Mouse (Mus musculus) inflammation-experienced regulatory T-cells, adult 6 months (primary cell): ENCODE results near the gene Dazap1. TPM values are rescaled to one million over a fixed set of nuclear protein-coding genes. Genes with fewer than 3 reads are reported as not detected.

Source experiments
- ATAC-seq: one replicate; pipeline ENCODE4 v1.8.0; 2017
- polyA plus RNA-seq, 3 experiments: library from polyadenylated mRNA; unstranded; fragments of 100-300 nt; shearing (Covaris generic); gene quantifications; one replicate each; pipeline ENCODE4 v1.2.1; 2017

Dazap1 gene
- polyA plus RNA-seq, 3 experiments from 2014 or later: 12.3 to 14.4 (median 14.0) TPM

DNA sequence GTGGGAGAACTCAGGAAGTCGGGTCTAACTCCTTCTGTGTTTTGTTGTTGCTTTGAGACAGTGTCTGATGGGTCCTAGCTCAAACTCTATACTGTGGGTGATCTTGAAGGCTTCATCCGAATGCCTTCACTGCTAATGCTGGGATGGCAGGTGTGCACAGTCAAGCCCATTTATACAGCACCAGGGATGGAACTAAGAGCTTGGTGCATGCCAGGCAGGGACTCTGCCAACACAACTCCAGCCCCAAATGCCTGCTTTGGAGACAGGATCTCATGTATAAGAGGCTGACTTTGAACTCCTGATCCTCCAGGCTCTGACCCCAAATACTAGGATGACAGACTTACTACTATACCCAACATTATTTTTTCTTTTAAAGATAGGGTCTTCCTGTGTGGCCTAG is 11.2 kb upstream of the Dazap1 start:
- ATAC-seq: no peak

DNA sequence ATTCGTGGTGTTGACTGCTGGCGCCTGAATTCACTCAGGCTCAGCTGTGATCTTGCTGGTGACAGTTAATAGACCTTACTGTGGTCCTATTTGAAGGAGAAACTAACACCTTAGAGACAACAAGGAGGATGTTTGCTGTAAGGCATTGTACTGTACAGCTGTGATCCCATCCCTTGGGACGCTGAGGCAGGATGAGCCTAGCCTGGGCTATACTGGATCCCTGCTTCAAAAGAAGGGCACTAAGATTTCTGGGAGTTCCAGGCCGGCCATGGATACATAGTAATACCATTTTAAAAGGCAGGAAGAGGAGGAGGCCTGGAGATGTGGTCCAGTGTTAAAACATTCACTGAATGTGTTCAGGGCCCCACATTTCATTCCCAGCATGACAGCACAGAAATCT is 10.7 kb upstream of the Dazap1 start:
- ATAC-seq: no peak

DNA sequence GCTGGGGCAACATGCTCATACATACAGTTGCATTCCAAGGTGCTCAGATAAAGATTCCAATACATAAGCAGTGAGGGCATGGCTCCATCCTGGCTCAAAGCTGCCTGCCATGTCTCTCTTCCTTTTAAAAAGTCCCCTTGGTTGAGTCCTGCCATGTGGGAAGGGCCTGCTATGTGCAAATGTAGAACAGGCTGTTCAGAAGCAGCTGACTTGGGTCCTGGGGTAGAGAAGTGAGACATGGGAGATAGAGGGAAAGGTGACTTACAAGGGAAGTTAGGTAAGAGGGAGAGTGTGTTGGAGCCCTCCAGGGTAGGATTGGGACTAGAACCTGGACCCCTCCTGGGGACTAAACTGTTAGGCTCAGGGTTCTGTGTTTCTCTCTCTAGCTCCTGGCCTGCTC is 9.3 kb upstream of the Dazap1 start:
- no peak for ATAC-seq

DNA sequence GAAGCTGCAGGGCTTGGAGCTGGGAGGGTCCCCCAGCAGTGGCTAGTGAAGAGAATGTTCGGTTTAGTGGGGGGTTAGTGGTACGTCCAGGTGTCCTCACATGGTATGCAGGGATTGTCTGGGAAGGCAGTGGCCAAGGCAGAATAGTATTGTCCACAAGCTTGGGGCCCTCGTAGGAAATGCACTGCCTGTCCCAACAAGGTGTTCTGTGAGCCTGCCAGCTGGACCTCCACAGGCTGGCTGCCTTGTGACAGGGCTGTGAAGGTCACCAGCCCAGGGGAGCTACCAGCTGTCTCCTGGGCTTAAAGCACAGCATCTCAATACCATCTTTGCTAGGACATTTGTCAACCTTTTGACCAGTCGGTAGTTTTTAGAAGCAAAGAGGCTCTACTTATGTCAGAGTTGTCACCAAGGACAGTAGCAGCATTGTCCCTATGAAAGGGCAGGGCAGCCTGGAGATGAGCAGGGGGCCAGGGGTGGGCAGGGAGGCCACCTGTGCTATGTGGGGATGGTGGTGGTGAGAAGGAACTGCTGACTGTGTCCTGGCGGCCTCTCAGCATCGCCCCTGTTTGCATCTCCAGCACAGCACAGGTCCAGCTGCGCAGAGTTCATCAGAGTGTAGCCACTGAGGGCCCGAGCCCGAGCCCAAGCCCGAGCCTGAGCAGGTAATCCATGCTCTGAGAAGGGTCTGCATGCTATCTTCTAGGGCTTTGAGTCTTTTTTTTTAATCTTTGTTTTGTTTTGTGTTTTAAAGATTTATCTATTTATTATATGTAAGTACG is 8.6 kb upstream of the Dazap1 start:
- no peak for ATAC-seq

DNA sequence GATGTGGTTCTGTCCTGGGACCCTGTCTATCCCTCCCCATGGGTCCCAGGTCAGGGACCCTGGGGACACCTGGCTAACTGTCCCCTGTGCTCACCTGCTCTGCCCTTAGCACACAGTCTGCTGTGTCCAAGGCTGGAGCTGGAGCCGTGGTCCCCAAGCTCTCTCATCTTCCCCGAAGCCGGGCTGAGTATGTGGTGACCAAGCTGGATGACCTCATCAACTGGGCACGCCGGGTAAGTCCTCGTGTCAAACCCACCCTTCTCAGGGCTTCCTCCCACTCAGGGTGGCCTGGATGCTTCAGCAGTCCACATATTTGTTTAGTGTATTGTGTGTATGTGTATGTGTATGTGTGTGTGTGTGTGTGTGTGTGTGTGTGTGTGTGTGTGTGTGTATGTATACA is 7.7 kb upstream of the Dazap1 start:
- ATAC-seq: no peak

DNA sequence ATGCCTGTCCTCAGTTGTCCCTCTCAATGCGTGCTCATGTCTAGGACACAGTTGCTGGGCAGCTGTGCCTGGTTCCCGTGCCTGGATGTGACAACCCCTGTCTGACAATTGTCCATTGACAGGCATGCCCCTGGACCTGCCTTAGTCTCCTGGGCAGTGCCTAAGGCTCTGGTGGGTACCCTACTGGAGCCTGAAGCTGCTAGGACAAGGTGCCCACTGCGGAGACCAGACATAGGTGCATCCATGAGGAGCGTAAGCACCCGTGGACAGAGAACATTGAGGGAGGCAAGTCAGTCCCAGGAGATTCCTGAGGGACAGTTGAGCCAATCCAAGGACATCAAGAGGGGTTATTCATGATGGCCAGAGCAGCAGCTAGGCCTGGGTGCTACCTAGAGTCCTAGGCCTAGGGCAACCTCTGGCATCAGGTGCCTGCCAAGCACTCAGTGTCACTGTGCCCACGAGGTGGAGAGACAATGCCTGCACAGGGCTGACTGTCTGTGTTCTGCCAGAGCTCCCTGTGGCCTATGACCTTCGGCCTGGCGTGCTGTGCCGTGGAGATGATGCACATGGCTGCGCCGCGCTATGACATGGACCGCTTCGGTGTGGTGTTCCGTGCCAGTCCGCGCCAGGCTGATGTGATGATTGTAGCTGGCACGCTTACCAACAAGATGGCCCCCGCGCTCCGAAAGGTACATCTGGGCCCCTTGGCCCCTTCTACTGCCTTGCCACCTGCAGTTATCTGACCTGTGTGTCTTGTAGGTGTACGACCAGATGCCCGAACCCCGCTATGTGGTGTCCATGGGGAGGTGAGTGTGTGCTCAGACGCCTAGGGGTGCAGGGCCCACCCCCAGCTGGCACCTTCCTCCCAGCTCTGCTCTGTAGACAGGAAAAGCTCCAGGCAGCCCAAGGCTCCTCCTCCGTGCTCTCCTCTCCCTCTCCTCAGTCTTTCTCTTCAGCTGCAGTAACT is 6.7 kb upstream of the Dazap1 start:
- no peak for ATAC-seq

DNA sequence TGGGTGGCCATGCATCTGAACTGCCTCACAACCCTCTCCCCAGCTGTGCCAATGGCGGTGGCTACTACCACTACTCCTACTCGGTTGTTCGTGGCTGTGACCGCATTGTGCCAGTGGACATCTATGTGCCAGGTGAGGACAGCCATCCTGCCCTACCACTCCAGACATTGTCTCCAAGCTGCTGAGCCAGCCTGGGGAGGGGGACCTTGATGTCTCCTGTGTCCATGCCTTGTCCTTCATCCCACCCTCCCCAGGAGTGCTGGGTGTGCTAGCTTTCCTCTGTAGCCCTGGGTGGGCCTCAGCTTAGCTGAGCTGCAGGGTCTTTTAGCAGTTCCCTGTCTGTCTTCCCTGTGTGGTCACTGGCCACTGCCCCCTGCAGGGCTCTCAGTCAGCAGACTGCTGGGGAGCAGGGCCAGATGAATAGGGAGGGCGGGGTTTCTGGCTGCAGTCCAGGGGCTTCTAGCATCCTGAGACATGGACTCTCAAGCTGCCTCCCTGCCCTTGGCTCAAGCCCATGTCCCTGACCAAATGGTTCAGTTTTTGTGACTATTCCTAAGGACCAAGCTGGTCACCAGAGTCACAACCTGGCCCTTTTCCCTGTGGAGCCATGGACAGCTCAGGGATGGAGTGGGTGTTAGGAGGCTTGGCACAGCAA is 5.3 kb upstream of the Dazap1 start:
- ATAC-seq: no peak

DNA sequence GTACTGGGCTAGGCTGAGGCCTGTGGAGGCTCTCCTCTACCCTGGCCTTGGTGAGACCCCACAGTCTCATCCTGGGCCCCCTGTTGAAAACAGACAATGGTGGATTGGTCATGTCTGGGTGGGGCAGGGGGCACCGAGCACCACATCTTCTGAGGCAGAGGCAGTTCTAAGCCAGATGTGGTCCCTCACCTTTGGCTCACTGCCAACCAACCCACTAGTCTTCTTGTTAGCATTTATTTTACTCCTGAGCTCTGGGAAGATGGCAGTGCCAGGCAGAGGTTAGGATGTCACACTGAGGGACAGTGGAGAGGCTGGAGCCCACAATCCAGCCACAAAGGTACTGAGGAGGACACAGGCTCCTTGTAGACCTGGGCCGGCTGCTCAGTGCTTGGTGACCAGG is 3.4 kb upstream of the Dazap1 start:
- ATAC-seq: no peak

DNA sequence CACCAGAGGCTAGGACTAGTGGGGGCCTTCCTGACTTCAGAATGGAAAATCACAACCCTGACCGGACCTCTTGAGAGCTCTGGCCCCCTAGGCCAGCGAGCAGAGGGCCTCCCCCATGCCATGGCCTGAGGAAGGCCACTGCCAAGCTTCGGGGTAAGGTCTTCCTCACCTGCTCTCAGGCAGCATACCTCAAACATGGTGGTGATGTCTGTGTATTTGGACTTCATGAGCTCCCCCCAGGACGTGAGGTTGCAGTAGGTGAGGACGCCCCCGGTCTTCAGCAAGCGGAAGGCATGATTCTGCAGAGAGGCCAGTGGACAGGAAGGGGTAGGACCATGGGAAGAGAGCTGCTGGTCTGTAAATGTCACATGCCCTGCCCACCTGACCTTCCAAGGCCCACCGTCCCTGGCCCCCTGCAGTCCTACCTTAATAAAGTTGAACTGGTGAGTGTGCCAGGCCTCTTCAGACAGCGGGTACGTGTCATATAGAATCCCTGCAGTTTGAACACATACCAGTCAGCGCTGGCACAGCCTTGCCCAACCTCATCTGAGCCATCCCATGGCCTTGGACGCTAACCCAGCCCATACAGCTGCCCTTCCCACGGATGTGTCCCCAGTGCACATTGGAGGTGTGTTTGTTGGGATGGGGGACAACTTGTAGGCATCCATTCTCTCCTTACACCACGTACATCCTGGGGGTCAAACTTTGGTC is 2.4 kb upstream of the Dazap1 start:
- no peak for ATAC-seq

DNA sequence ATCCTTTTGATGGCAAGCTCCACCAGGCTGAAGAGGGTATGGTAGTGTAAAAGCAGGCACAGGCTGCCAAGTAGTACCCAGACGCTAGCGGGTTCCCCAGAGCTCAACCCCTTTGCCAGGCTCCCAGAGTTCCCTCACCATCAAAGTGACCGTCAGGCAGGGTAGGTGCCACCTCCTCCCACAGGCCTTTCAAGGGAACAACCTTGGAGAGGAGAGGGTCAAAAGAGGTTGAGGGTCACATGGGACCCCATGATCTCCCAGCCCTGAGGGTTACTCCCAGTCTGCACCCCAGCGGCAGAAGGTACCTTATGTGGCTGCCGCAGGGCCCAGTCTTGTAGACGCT is 1.9 kb upstream of the Dazap1 start:
- ATAC-seq: no peak

DNA sequence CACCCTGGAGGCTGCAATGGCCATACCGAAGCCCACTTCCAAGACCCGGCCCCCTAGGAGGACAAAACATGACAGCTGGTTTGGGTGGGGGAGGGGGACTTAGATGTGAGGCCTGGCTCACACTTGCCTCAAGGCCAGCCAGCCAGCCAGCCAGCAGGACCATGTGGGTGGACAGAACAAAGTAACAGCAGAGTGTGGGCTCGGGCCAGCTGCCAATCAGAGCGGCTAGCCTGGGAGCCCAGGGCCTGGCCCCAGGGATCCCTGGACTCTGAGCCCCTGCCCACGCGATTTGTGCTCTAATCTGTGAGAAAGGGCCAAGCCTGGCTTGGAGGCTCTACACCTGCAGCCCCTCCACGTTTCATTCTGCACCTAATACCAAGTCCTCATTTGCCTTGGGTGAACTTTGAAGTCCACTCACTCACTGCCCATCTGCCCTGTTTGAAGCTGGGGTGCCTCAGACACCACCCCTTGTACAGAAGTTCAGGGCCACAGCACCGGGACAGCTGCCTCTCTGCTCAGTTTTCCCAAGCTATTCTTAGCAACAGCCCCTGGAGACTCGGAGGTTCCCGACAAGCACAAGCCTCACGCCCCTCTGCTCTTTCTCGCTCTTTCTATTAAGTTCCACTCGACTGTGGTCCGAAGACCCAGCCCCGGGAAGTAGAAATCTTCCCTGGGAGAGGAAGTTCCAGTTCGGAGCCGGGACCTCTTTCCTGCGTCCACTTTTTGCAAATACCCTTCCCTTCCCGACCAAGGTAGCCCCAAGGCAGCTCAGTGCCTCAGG is 1.2 kb upstream of the Dazap1 start:
- no peak for ATAC-seq

DNA sequence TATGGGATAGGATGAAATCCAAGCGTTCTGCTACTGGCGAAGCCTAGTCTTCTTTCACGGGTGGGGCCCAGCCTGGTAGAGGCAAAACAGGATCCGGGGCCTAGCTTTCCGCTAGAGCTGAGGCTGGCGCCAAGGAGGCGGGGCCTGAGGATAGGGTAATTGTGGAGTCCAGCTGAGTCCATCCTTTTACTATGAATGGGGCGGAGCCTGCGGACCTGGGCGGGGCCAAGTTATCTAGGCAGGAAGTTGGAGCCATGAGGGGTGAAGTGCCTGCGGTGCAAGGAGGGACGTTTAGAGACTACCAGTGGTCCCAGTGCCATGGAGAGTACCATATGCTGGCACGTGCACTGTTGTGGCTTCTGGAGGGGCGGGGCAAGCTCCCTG is 291 bp downstream of the Dazap1 start:
- ATAC-seq: peak; percentile 20

DNA sequence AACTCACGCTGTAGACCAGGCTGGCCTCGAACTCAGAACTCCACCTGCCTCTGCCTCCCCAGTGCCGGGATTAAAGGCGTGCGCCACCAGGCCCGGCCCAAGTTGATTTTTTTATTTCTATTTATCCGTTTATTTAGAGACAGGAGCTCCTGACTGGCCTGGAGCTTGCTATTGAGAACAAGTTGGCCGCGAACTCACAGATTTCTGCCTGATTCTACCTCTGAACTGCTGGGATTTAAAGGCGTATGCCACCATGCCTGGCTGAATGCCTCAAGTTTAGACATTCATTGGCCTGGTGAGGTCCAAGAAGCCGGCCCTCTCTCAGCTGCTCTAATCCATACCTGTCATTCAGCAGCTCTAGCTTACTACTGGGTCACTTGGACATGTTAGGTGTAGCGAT is 883 bp downstream of the Dazap1 start:
- no peak for ATAC-seq

DNA sequence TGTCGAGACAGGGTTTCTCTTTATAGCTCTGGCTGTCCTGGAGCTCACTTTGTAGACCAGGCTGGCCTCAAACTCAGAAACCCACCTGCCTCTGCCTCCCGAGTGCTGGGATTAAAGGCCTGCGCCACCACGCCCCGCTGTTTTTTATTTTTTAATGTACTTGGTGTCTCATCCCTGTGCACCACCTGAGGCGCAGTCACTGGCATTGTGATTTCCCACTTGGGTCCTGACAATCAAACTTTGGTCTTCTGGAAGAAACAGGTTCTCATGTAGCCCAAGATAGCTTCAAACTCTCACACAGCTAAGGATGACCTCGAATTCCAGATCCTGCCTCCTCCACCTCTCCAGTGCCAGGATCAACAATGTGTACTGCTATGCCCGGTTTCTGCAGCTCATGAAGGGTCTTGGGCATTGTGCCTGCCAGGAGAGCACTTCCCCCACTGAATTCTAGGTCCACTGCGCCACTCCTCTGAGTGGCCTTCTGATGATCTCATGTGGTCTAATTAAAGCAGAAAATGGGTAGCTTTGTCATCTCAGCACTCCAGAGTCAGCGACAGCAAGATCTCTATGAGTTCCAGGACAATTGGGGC is 1.6 kb downstream of the Dazap1 start:
- no peak for ATAC-seq

DNA sequence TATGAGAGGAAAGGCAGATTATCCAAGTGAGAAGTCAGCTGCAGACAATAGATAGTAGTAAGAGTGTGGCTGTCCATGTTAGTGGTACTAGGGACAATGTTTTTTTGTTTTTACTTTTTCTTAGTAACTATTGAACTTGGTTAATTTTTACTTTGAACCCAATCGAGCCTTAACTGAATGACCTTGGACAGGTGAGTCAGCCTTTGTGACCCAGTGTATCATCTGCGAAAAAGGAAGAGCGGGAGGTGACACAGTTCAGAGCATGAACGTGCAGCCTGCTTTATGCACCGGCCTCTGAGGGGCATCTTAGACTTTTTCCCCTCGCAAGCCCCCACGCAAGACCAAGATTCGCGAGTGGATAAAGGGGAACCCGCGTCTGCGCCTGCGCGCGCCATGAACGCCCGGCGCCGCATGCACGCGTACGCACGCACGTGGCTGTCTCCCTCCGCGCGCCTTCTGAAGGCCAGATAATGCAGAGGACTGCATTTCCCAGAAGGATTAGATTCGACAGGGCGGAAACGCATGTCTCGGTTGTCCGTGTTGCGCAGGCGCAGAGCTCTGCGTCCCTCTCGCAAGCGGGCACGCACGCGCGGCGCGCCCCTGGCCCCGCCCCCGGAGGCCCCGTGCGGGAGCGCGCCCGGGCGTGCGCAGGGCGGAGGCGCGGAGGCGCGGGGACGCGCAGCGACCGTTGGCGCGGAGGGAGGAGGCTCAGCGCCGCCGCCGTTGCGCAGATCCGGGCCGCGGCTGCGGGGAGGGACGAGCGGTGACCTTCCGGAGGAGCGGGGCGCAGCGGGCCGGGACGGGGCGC is 3.3 kb downstream of the Dazap1 start:
- peak; percentile 79 for ATAC-seq

DNA sequence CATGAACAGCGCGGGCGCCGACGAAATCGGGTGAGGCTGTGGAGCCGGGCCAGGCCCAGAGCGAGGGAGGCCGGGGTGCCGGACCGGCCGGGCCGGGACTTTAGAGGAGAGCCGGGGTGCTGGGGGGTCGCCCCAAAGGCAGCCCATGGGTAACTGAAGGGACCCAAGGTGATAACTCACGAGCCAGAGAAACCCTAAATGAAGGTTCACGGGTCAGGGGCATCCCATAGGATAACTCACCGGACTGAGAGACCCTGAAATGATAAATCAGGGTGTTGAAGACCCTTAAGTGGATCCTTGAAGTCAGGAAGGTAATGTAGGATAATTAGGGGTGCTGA is 3.8 kb downstream of the Dazap1 start:
- no peak for ATAC-seq

DNA sequence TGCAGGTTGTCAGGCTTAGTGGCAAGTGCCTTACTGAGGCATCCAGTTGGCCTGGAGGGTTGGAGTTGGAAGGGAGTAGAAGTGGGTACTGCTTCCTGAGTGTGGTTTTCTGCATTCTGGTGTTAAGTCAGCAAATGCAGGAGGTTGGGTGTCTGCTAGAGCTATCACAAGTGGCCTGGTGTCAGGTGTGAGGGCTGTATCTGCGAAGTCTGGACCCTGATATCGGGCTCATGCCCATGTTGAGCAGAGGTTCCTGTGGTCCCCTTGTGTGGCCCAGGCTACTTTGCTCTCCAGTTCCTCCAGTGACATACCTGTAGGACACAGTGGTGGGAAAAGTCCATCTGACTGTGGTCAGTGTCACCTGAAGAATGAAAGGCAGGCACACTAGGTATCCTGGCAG is 8.8 kb downstream of the Dazap1 start:
- no peak for ATAC-seq

DNA sequence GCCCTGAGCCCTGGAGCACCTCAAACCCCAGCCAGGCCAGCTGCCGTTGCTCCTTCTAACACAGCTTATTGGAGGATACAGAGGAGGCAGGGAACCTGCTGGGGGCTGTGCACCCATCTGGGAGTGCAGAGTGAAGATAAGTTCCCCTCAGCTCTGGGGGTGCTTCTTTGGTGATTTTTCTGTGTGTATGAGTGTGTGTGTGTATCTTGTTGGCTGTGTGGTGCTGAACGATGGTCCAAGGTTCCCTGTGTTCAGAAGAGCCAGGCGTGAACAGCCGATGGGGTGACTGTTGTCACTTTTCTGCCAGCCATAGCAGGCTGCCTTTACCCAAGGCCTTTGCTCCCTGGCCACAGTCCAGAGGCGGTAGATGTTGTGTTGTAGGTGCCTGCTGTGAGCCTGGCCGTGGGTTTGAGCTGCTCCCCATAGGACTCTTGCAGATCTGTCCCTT is 9.5 kb downstream of the Dazap1 start:
- ATAC-seq: no peak

DNA sequence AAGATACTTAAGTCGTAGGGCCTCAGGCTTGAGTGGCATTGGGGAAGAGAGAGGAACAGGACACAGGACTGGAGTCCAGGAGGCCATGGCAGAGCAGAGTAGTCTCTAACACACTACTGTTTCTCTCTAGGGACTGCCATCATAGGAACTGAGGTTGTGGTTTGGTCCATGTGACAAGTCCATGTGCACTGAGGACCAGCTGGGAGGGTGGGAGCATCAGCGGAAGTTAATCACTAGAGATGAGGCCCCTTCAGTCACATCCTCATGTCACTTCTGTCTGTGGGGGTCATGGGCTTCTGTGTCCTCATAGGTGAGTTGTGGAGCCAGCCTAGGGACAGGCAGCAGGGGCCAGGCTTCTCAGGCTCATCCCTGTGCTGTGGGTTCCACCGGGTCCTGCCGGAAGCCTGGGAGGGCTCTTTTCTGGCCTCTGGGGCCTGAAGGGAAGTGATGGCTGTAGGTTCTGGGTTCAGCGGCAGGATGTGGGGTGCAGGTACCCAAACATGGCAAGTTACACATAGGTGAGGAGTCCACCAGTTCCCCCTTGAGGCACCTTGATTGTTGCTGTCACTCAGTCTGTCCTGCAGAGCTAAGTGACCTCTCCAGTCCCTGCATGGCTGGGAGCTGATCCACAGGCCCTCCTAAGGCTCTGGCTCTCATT is 10.0 kb downstream of the Dazap1 start:
- ATAC-seq: peak; percentile 65
